Mouse (Mus musculus) heart, adult 2 months (tissue): ENCODE measurements at regions not wholly inside any gene's neighbourhood (a gene's known extent, or its start where the extent isn't known, plus 50 kb on each side); places are given as distances from the start of the nearest gene placed in this dataset.

Experiments
- CTCF ChIP-seq: fragments of 200-600 bp; IDR thresholded peaks from 2 replicates; pipeline ENCODE4 v1.8.1; 2022; ENCODE audit warnings: antibody characterized with exemption, mild to moderate bottlenecking, moderate library complexity
- POLR2A ChIP-seq: fragments of 200-500 bp; IDR thresholded peaks from 2 replicates; pipeline ENCODE4 v1.6.1; 2011; ENCODE audit warnings: mild to moderate bottlenecking, low read depth, low read length, control low read depth; ENCODE audit not compliant: insufficient read depth

DNA sequence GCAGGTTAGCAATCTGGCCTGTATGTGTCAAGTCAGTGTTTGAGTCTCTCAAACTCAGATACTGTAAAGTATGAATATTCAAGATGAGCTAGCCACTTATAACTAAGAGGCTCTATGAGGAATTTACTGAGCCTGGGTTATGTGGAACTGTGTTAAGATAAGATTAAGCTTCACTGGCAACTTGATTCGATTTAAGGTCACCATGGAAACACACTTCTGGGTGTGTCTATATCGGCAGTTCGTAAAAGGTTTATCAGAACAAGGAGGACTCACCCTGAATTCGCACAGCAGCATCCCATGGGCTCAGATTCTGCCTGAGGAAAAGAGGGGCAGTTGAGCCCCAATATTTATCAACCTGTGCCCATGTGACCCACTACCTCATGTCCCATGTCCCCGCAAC is 224.7 kb downstream of the Sox4 start:
- no peak for TF ChIP-seq POLR2A
- TF ChIP-seq CTCF, result no peak
